Mouse (Mus musculus) cerebellum, adult 8-10 months (tissue): Measurements from ENCODE around the gene Itgax.

ENCODE experiments used
- DNase-seq: peaks from one replicate; pipeline ENCODE4 v3.0.0; 2022

The Itgax gene

GRCm38 (mm10) chr7:128164001-128164400 is 34.7 kb downstream of the Itgax start:
- no peak for DNase-seq

- no peak for DNase-seq
These were observed 37.0 kb downstream of the Itgax start for GRCm38 (mm10) chr7:128166391-128166790.

GRCm38 (mm10) chr7:128169996-128170395 is 40.6 kb downstream of the Itgax start:
- DNase-seq, result no peak

- no peak for DNase-seq
These were observed 49.0 kb downstream of the Itgax start for GRCm38 (mm10) chr7:128178385-128178784.

- no peak for DNase-seq
These were observed 50.8 kb downstream of the Itgax start for GRCm38 (mm10) chr7:128180126-128180525.

GRCm38 (mm10) chr7:128180546-128180945 is 51.2 kb downstream of the Itgax start:
- no peak for DNase-seq

- DNase-seq, result no peak
These were observed 52.3 kb downstream of the Itgax start for GRCm38 (mm10) chr7:128181691-128182090.
